Mouse (Mus musculus) left cerebral cortex, postnatal 14 days (tissue): ENCODE measurements around the gene Scp2. TPM values are rescaled to one million over a fixed set of nuclear protein-coding genes. Genes with fewer than 3 reads are reported as not detected.
"Not testable (repeated sequence)": the region's sequence is repeated elsewhere in the genome, so short reads cannot be mapped to it uniquely, and the experiment has no call there.

Experiments
- DNase-seq, 2 experiments: peaks; one replicate each; pipeline ENCODE4 v3.0.0; 2021 to 2022; ENCODE audit warnings: low spot score in 2 of 2, mixed read lengths in 1 of 2
- intact Hi-C: fragments of 180-260 bp; cut with DNase I; formaldehyde crosslinking; loops from one replicate; pipeline ENCODE4 v1.15.1; 2025
- long read RNA-seq, 2 experiments: library from polyadenylated mRNA; stranded (forward); transcript quantifications; one replicate each; pipeline ENCODE4 v2.0.0; 2021
- total RNA-seq, 2 experiments: library from RNA; stranded (reverse); gene quantifications; 2 replicates each; pipeline ENCODE4 v1.2.3; 2021

The Scp2 gene
- 10 to 100 TPM; 92.6 to 93.0 TPM for total RNA-seq
- long read RNA-seq, experiment 1, transcript Scp2-202 (5 exons, 772 nt) = major isoform, 144 of 181 reads
- long read RNA-seq, experiment 1, transcript Scp2-201 (16 exons, 2,640 nt) = minor isoform, 27 of 181 reads
- long read RNA-seq, experiment 1, partial matches to known transcripts = 6 of 181 reads
- long read RNA-seq, experiment 1, other reads (novel, unspliced or antisense) = 4 of 181 reads
- long read RNA-seq, experiment 2, transcript Scp2-201 (16 exons, 2,640 nt) = minor isoform, 37 of 153 reads
- long read RNA-seq, experiment 2, transcript Scp2-202 (5 exons, 772 nt) = major isoform, 100 of 153 reads
- long read RNA-seq, experiment 2, partial matches to known transcripts = 7 of 153 reads
- long read RNA-seq, experiment 2, other reads (novel, unspliced or antisense) = 9 of 153 reads

DNA sequence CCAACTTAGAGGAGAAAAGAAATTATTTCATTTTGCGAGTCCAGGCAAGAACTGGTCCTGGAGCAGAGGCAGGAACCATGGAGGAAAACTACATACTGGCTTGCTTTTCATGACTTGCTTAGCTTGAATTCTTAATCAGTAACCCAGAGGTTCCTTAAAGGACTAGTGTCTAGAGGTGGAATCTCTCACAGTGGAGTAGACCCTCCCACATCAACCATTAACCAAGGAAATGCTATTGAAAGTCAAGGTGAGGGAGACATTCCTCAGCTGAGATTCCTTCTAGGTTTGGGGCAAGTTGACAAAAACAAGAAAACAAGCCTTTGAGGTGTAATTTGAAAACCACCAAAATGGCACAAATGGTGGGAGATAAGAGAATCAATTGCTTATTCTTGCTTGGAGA is at the start of gene Scp2:
Gene Scp2 (minus strand): TSS at position 119 of the 400 bp plus-strand sequence.
- no peak for DNase-seq
- intact Hi-C loops = no loop called here

DNA sequence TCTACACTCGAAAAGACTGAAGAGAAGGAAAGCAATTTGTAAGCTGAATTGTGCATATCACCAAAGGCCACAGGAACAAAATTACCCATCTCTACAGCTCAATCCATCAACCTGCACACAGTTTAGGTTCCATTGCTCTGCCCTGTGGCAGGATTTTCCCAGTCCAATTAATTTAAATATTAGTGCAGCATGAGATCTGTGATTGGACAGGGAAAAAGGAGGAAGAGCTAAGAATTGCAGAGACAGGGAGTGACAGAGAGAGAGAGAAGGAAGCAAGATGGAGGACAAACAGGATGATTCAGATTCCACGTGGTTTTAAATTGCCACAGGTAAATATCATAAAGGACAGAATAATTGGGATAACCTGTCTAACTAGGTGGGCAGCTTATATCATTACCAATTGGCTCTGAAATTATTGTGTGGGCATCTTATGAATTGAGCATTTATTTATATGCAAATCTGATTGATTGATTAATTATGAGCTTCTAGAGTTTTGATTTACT is 48.1 kb upstream of the Scp2 start:
- DNase-seq = no peak

GRCm38 (mm10) chr4:108182278-108182677 is 37.5 kb upstream of the Scp2 start:
- DNase-seq = no peak
- intact Hi-C loops = no loop called here

More for the DNA sequence above, 48.1 kb upstream of the Scp2 start:
- intact Hi-C loops = no loop called here

GRCm38 (mm10) chr4:108168056-108168455 is 23.3 kb upstream of the Scp2 start:
- DNase-seq = no peak
- intact Hi-C loops = no loop called here

DNA sequence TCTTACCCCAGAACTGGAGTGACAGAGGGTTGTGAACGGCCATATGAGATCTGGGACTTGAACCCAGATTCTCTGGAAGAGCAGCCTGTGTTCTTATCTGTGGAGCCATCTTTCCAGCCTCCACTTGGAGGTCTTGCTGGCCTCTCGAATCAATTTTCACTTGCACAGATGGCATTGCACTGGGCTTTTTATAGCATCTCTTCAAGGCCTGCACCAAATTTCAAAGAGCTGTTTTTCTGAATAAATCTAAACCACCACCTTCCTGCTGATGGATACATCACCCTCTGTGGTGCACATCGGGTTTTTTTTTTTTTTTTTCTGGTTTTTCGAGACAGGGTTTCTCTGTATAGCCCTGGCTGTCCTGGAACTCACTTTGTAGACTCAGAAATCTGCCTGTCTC is 22.1 kb upstream of the Scp2 start:
- peak in 1 of 2 experiments; percentile 5 for DNase-seq
- intact Hi-C loops = no loop called here

DNA sequence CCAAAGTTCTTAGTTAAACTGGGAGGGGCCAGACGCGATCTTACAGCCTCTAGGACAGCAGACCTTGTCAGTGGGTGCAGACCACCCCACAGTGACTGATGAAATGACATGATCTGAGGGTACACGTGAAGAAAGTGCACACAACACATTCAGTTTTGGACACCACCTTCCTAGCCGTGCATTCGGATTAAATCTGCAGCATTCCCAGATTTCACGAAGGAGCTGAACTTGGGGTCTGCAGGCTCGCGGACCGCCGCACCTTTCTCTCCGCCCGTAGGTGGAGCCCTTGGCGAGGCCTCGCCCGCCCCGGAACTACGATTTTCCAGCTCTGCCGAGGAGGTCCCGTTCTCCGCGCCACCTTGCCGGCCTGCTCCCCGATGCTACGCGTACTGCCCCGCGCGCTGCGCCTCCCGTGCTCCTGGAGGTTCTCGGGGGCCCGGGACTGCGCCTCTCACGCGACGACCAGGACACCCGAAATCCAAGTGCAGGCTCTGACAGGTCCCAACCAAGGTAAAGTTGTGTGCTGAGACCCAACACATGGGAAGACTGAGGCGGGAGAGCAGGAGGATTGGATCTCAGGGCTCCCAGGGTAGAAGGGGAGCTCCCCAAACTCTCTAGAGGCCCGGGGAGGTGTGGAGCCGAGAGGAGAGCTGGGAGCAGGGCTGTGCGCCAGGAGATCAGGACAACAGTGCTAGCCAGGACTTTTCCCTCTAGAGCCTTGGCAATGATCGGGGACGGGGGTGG is 20.5 kb upstream of the Scp2 start, which contains the start of gene Echdc2:
Gene Echdc2 (plus strand): TSS at position 286 of the 744 bp plus-strand sequence.
- DNase-seq = peak in 1 of 2 experiments; percentile 6

DNA sequence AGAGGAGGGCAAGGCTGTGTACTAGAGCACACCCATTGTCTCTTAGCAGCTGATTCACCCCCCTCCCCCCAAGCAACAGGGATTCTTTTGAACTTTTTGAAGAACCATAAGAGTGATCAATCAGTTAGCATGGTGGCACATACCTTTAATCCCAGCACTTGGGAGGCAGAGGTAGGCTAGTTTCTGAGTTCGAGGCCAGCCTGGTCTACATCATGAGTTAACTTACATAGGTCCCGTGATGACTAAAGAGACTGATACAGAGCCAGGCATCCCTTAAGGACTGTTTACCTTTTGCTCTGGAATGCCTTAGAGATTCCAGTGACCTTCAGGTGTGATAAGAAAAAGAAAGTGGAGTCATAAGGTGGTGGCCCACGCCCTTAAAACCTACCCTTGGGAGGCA is 18.5 kb upstream of the Scp2 start:
- DNase-seq = no peak
- intact Hi-C loops = no loop called here

More for the DNA sequence above, 20.5 kb upstream of the Scp2 start, which contains the start of gene Echdc2:
- intact Hi-C loops = no loop called here

- DNase-seq = no peak
- intact Hi-C loops = no loop called here
These were observed 17.1 kb upstream of the Scp2 start for GRCm38 (mm10) chr4:108161936-108162335.

GRCm38 (mm10) chr4:108155141-108155540 is 10.3 kb upstream of the Scp2 start:
- intact Hi-C loops, DNase-seq: not testable (repeated sequence)

DNA sequence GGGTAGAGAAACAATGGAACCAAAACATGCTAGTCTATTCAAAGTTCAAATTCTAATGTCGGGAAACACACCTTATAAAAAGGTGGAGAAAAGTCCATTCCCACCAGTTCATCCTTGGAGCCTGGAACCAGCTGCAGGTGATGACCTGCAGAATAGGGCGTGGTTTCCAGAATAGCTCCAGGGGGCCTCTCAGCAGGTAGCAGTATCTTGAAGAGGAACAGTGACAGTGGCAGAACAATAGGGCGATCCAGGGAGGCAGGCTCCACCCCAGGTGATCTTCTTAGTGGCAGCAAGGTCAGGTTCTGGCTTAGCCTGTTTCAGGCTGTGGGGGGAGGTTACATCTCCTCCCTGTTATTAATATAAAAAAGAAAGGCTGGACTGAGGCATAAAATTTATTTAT is 756 bp upstream of the Scp2 start:
- intact Hi-C loops, DNase-seq: not testable (repeated sequence)

DNA sequence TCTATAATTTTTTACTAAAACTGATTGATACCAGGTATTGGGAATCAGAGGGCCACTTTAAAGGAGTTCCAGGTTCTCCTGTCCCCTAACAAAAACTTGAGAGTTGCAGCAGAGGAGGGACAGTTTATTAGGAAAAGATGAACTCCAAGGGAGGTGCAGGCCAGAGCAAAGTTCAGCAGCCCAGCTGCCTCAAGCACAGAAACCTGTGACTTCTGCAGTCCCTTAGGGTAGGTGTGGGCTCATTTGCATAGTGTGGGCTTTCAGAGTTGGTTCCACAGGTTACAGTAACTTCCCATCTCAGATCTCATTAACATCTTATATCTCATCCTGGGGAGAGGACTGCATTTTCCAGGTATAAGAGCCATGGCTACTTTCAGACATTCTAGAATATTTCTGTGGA is 1.0 kb downstream of the Scp2 start:
- intact Hi-C loops = no loop called here

DNA sequence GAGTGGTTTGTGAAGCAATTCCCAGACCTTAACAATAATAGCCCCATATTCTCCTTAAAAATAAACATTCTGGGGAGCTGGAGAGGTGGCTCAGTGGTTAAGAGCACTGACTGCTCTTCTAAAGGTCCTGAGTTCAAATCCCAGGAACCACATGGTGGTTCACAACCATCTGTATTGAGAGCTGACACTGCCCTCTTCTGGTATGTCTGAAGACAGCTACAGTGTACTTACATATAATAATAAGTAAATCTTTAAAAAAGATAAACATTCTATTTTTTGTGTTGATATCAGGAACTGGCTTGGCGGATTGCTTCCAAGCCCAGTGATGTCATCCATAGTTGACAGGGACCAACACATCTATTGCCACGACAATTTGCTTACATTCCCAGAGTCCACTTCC is 1.6 kb downstream of the Scp2 start:
- DNase-seq, intact Hi-C loops: not testable (repeated sequence)

More for the DNA sequence above, 1.0 kb downstream of the Scp2 start:
- no peak for DNase-seq

- DNase-seq = no peak
- intact Hi-C loops = no loop called here
These were observed 7.9 kb downstream of the Scp2 start for GRCm38 (mm10) chr4:108136938-108137337.

DNA sequence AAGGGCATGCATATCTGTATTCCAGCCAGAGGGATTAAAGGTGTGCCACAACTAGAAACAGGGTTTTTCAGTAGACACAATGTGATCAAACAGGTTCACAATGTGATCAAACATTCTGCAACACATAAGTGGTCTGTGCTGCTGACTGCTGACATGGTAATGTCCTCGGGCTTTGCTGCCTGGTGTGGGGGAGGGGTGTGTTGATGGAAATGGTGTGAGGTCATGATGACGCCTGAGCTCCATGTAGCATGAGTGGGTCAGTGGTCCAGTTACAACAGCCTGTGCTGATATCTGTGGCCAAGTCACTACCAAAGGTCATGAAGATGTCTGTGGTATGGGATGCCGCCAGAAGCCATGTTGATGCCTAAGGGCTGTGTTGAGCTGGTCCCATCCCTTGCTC is 14.3 kb downstream of the Scp2 start:
- intact Hi-C loops = no loop called here
- DNase-seq = no peak

- no peak for DNase-seq
- intact Hi-C loops = no loop called here
These were observed 16.5 kb downstream of the Scp2 start for GRCm38 (mm10) chr4:108128339-108128738.

GRCm38 (mm10) chr4:108127516-108127915 is 17.3 kb downstream of the Scp2 start:
- intact Hi-C loops = no loop called here

DNA sequence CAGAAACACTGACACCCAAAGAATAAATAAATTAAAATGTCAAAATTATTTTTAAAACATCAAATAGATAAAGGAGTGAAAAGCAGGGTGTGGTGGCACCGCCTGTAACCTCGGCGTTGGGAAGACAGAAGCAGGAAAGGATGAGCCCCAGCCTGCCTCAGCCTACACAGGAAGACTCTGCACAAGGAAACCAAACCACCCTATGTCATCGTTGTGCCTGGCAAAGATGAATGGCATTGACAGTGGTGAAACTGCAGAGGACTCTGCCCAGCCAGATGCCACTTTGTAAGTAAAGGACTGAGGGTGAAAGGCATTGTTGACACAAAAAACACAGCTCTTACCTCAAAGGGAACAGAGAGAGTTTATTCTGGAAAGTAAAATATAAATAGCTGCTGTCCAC is 18.5 kb downstream of the Scp2 start:
- no peak for DNase-seq
- intact Hi-C loops = no loop called here

More at GRCm38 (mm10) chr4:108127516-108127915, 17.3 kb downstream of the Scp2 start:
- DNase-seq = no peak

DNA sequence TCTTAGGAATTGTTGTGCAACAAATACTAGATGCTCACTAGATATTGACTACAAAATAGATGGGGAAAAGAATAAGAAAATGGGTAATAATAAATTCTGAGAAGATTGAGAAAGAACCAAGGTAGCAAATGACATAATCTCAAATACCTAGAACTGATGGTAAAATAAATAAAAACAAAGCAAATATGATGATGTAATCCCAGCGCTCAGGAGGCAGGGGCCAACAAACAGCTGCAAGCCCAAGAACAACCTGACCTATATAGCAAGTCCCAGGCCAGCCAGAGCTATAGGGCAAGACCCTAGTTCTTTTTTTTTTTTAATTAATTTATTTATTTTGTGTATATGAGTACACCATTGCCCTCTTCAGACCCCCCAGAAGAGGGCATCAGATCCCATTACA is 20.7 kb downstream of the Scp2 start:
- DNase-seq = no peak

GRCm38 (mm10) chr4:108117924-108118876 is 26.6 kb downstream of the Scp2 start:
- intact Hi-C loops = no loop called here
- peak; percentile 88 to 92 for DNase-seq

More for the DNA sequence above, 20.7 kb downstream of the Scp2 start:
- intact Hi-C loops = no loop called here
